Mouse (Mus musculus) c-Kit-positive CD71-negative TER-119-negative erythroid progenitor cells, embryonic 14.5 days (primary cell): ENCODE data around the gene Igsf8.

Source experiments
- DNase-seq: peaks from one replicate; pipeline ENCODE4 v3.0.0-alpha.2; 2013; ENCODE audit warnings: low read depth

Gene Igsf8

DNA sequence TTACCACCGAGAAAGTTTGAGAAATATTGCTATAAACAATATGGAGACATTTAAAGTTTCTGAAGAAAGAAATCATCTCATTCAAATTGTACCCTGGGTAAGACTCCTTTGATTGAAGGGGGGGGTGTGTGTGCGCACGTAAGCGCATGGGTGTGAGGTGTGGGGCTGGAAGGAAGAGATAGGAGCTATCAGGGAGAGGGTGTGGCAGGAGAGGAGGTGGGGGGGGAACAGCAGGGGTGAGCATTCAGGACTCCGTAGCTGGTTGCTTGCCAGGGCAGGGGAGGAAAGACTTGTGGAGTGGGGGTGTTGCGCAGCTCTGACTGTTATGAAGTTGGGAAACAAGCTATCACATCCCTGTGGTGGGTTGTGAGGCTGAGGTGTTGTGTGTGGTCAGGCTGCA lies 43.0 kb downstream of the Igsf8 start:
- DNase-seq, result no peak

DNA sequence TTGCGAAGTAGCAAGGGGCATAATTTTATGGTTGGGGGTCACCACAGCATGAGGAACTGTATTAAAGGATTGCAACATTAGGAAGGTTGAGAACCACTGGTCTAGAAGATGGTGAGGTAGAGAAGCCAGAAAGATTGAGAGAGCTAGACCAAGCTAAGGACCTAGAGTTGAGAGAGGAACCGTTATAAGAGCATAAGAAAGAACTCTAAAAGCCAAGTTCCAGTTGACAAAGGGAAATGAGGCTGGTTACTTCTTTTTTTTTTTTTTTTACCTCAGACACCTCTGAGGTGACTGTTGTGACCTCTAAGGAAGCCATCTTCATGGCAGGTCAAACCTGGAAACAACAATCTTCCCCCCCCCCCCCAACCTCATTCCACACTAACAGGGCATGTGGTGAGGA lies 43.7 kb downstream of the Igsf8 start:
- no peak for DNase-seq

- no peak for DNase-seq
Observed at GRCm38 (mm10) chr1:172305635-172306034, 44.2 kb downstream of the Igsf8 start.

DNA sequence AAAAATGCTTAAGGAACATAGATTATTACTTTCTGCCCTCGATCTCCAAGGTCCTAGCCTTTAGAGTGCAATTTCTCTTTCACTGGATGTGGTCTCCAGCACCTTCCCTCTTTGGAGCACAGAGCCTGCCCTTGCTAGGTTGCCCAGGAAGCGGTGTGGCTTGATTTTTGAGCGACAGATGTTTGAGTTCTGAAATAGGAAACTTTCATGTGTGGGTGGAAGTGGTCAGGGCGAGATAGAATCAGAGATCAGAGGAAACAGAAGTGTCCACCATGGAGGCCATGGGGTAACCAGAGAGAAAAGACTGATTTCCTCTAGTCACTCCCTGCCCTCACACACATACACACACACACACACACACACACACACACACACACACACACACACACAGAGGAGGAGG lies 44.8 kb downstream of the Igsf8 start:
- DNase-seq, result no peak

GRCm38 (mm10) chr1:172306885-172307284 lies 45.4 kb downstream of the Igsf8 start:
- no peak for DNase-seq

DNA sequence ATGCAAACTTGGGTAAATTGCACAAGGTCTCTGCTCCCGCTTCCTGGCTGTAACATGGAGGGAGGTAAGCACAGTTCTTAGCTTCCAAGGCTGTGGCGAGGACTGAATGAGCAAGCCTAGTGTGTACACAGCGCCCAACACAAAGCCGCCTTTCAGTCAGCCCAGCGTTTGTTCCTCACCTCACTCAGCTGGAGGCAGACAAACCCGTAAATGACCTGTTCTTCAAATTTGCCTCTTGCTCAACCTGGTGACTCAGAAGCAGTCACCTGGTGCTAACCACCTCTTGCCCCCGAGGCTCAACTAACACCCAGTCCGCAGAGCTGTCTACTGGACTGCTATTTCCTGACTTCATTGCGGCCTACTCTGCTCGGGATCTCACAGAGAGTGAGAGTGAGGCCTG lies 46.5 kb downstream of the Igsf8 start:
- DNase-seq, result no peak

DNA sequence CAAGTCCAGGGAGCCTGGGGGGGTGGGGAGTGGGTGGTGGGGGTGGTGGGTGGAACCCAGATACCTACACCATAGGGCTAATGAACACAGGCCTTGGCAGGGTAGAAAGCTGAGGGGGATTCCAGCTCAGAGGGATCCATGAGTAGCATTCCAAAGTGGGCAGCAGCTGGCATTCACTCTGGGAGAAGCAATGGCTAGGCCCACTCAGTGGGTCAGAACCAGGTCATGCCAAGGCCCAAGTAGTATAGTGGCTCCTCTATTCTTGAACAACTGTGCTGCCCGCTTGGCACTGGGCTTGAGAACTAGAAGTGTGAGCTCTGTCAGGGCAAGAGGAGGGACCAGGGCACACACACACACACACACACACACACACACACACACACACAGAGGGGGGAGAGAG lies 47.0 kb downstream of the Igsf8 start:
- no peak for DNase-seq

- peak; percentile 94 for DNase-seq
Observed at GRCm38 (mm10) chr1:172309699-172310398, 48.4 kb downstream of the Igsf8 start.

GRCm38 (mm10) chr1:172311248-172311906 lies 49.9 kb downstream of the Igsf8 start:
- DNase-seq, result no peak

DNA sequence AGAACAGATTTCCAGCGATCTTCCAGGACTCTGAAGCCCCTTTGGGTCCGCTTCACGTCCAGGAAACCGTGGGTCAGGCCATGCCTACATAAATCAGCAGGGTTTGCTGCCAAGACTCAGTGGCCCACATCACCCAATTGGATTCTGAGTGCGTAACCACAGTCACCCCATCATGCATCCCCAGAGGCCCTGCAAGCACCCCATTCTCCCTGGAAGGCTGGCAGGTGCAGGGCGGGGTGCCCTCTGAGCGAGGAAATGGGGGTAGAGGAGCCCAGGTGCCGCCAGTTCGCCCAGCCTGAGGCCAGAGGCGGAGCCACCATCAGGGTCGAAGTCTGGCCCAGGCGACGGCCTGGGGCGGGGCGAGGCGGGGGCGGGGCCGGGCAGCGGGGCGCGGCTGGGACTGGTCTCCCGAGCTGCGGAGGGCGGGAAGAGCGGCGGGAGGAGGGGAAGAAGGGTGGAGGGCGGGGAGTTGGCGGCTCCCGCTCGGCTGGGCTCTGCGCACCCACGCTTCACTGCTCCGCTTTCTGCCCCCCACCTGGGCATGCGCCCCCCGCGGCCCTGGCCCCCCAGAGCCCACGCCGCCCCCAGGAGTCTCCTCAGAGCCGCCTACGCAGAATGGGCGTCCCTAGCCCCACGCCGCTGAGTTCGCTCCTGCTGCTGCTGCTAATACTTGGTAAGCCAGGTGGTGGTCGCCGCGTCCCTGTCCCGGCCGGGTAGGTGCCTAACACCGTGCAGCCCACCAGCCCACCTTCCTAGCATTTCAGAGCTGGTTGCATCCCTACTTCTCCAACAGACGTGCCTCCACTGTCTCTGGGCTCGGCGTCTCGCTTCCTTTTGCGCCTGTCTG lies 50.7 kb downstream of the Igsf8 start:
- peak; percentile 73 for DNase-seq

GRCm38 (mm10) chr1:172312768-172313561 lies 51.5 kb downstream of the Igsf8 start:
- DNase-seq, result no peak

GRCm38 (mm10) chr1:172313613-172314411 lies 52.4 kb downstream of the Igsf8 start:
- no peak for DNase-seq

GRCm38 (mm10) chr1:172314911-172315310 lies 53.5 kb downstream of the Igsf8 start:
- no peak for DNase-seq

DNA sequence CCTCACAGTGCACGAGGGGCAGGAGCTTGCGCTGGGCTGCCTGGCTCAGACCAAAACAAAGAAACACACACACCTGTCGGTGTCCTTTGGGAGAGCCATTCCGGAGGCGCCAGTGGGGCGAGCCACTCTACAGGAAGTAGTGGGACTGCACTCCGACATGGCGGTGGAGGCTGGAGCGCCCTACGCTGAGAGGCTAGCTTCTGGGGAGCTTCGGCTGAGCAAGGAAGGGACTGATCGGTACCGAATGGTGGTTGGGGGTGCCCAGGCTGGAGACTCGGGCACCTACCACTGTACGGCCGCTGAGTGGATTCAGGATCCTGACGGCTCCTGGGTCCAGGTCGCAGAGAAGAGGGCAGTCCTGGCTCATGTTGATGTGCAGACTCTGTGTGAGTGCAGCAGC lies 56.0 kb downstream of the Igsf8 start:
- DNase-seq, result no peak

DNA sequence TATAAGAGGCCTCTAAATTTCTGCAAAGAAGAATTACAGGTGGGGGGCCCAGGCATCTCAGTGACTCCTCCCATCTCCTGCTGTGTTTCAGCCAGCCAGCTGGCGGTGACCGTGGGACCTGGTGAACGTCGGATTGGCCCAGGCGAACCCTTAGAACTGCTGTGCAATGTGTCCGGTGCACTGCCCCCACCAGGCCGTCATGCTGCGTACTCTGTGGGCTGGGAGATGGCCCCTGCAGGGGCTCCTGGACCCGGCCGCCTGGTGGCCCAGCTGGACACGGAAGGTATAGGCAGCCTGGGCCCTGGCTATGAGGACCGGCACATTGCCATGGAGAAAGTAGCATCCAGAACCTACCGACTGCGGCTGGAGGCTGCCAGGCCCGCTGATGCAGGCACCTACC lies 56.5 kb downstream of the Igsf8 start:
- no peak for DNase-seq

DNA sequence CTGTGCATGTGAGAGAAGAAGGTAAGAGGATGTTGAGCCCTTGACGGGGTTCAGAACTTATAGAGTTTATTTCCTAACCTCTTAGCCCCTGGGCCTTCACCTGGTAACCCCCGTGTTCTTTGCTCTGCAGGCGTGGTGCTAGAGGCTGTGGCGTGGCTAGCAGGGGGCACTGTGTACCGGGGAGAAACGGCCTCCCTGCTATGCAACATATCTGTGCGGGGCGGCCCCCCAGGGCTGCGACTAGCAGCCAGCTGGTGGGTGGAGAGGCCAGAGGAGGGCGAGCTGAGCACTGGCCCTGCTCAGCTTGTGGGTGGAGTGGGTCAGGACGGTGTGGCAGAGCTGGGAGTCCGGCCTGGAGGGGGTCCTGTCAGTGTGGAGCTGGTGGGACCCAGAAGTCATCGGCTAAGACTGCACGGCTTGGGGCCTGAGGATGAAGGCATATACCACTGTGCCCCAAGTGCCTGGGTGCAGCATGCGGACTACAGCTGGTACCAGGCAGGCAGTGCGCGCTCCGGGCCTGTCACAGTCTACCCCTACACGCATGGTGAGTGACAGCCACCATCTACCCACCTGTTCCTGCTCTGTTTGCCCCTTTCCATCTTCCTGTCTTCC lies 57.1 kb downstream of the Igsf8 start:
- no peak for DNase-seq

DNA sequence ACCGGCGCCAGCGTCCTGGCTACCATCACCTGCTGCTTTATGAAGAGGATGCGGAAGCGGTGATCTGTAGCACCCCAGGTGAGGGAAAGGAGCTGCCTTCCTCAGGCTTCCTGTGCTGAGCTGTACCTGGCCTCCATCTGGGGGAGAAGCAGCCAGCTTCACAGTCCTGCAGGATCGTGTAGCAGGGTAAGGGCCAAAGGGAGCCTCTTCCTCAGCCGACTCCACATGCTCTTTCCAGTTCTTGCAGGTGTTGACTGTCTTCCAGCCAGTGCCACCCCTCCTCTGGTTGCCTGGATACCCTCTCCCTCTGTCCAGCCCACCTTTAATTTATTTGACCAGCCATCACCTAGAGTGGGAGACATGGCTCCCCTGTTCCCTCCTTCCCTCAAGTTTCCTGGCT lies 57.9 kb downstream of the Igsf8 start:
- DNase-seq, result no peak

- DNase-seq, result no peak
Observed at GRCm38 (mm10) chr1:172319921-172320411, 58.5 kb downstream of the Igsf8 start.

- DNase-seq, result no peak
Observed at GRCm38 (mm10) chr1:172322725-172323124, 61.3 kb downstream of the Igsf8 start.

DNA sequence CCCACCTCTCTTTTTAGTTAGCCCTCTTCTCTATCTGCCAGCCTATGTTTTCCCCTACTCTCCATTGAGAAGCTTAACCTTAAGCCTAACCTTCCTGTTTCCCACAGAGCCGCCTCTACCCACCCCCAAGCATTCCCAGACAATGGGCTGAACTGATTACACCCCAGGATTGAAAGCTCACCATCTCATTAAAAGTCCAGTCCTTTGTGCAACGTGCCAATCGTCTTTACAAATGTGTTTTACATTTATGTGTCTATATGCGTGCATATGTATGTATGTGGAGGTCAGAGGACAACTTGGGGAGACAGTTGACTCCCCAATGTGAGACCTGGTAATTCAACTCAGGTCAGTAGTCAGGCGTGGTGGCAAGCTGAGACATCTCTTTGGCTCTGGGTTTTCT lies 61.9 kb downstream of the Igsf8 start:
- no peak for DNase-seq
